Mouse (Mus musculus) monocyte, adult 5-6 weeks (primary cell): ENCODE measurements around the gene Adcy3. TPM values are rescaled to one million over a fixed set of nuclear protein-coding genes. Genes with fewer than 3 reads are reported as not detected.

ENCODE experiments used
- ATAC-seq: fragments of 153-309, 156-312 bp; replicated peaks from 2 replicates; pipeline ENCODE4 v1.8.0; 2017; ENCODE audit warnings: mild to moderate bottlenecking; ENCODE audit not compliant: low TSS enrichment, insufficient number of reproducible peaks, severe bottlenecking, poor library complexity, low FRiP score
- total RNA-seq: library from RNA; stranded (forward); fragments of 200-1000, 200-491, 200-594 nt; gene quantifications from 3 replicates; pipeline ENCODE4 v1.2.3, GENCODE M21; 2017

Adcy3 gene
- 4.3 to 11.2 TPM (median 9.3 TPM) in 3 replicates for total RNA-seq

- ATAC-seq, result peak; percentile 48
These were observed at the start of gene Adcy3 for GRCm38 (mm10) chr12:4132941-4133846. Adcy3 (plus strand) TSS chr12:4133103.

- no peak for ATAC-seq
These were observed 49.5 kb upstream of the Adcy3 start for GRCm38 (mm10) chr12:4083441-4083840.

- no peak for ATAC-seq
These were observed 25.5 kb upstream of the Adcy3 start for GRCm38 (mm10) chr12:4107383-4107782.

GRCm38 (mm10) chr12:4116132-4116531 is 16.8 kb upstream of the Adcy3 start:
- ATAC-seq, result no peak

GRCm38 (mm10) chr12:4117136-4117535 is 15.8 kb upstream of the Adcy3 start:
- ATAC-seq, result no peak

- ATAC-seq, result no peak
These were observed 15.3 kb upstream of the Adcy3 start for GRCm38 (mm10) chr12:4117579-4117978.

GRCm38 (mm10) chr12:4127346-4127745 is 5.6 kb upstream of the Adcy3 start:
- no peak for ATAC-seq

GRCm38 (mm10) chr12:4133847-4134212 is 927 bp downstream of the Adcy3 start:
- no peak for ATAC-seq

- ATAC-seq, result no peak
These were observed 10.3 kb downstream of the Adcy3 start for GRCm38 (mm10) chr12:4143179-4143578.

- ATAC-seq, result no peak
These were observed 18.0 kb downstream of the Adcy3 start for GRCm38 (mm10) chr12:4150936-4151335.

- ATAC-seq, result no peak
These were observed 19.1 kb downstream of the Adcy3 start for GRCm38 (mm10) chr12:4151969-4152368.

GRCm38 (mm10) chr12:4157466-4157865 is 24.6 kb downstream of the Adcy3 start:
- no peak for ATAC-seq

- ATAC-seq, result no peak
These were observed 25.3 kb downstream of the Adcy3 start for GRCm38 (mm10) chr12:4158179-4158578.

GRCm38 (mm10) chr12:4158868-4159632 is 26.1 kb downstream of the Adcy3 start:
- no peak for ATAC-seq

GRCm38 (mm10) chr12:4160322-4160721 is 27.4 kb downstream of the Adcy3 start:
- ATAC-seq, result no peak

GRCm38 (mm10) chr12:4162886-4163285 is 30.0 kb downstream of the Adcy3 start:
- ATAC-seq, result no peak

GRCm38 (mm10) chr12:4166970-4167369 is 34.1 kb downstream of the Adcy3 start:
- no peak for ATAC-seq

- no peak for ATAC-seq
These were observed 36.2 kb downstream of the Adcy3 start for GRCm38 (mm10) chr12:4169058-4169457.

- ATAC-seq, result no peak
These were observed 36.7 kb downstream of the Adcy3 start for GRCm38 (mm10) chr12:4169622-4170021.
